Mouse (Mus musculus): ENCODE measurements at regions not wholly inside any gene's neighbourhood (a gene's known extent, or its start where the extent isn't known, plus 50 kb on each side); places are given as distances from the start of the nearest gene placed in this dataset.

DNA sequence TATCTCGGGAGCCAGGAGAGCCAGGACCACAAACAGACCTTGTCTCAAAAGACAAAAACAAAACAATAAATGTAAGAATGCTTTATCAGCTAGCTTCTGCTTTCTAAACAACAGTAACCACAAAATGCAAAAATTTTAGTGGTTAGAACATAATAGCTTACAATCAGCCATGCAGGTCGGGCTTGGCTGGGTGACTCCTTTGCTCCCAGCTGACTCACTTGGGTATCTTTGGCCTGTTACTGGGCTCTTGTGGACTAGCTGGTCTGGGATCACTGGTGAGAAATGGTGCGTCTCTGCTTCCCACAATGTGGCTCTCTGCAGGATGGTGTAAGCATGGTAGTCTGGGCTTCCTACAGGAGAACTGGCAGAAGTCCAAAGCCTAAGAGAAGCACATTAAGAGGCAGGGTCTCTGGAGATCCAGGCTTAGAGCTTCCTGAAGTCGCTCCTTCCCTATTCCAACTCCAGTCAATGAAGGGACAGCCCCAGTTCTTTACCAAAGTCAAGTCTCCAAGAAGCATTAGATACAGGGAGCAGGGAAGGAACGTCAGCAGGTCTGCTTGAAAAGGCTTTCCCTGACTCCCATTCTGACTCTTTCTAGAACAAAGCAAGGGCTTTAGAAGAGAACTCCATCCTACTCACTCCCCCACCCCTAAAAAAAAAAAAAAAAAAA, 96.0 kb upstream of the Mgme1 start:
- TF ChIP-seq CTCF (IDR thresholded peaks at IDR 0.05; ENCODE audit: extremely low read depth, insufficient read length, insufficient replicate concordance, low read depth, low read length), result no peak
- TF ChIP-seq POLR2A (IDR thresholded peaks at IDR 0.05; ENCODE audit: low read depth, low read length), result no peak

Measured in small intestine, adult 2 months (tissue).